Mouse (Mus musculus) gastrocnemius, adult 2 months (tissue): ENCODE results near the gene Rbms3. TPM values are rescaled to one million over a fixed set of nuclear protein-coding genes. Genes with fewer than 3 reads are reported as not detected.

Source experiments
- DNase-seq: peaks from one replicate; pipeline ENCODE4 v3.0.0; 2022
- H3K27ac ChIP-seq: fragments of 200-600 bp; 2 replicates; pipeline ENCODE4 v1.8.1; 2022; ENCODE audit warnings: mild to moderate bottlenecking
- H3K4me3 ChIP-seq: fragments of 200-600 bp; 2 replicates; pipeline ENCODE4 v1.8.1; 2022; ENCODE audit warnings: mild to moderate bottlenecking, moderate library complexity
- CTCF ChIP-seq: fragments of 200-600 bp; IDR thresholded peaks from 2 replicates; pipeline ENCODE4 v1.8.1; 2022; ENCODE audit warnings: antibody characterized with exemption, mild to moderate bottlenecking, moderate library complexity
- intact Hi-C: fragments of 180-260 bp; cut with DNase I; formaldehyde crosslinking; loops from one replicate; pipeline ENCODE4 v1.15.1; 2025
- long read RNA-seq, 2 experiments: library from polyadenylated mRNA; stranded (forward); transcript quantifications; one replicate each; pipeline ENCODE4 v2.0.0; 2021
- total RNA-seq, 2 experiments: library from RNA; stranded (reverse); gene quantifications; 2 replicates each; pipeline ENCODE4 v1.2.3; 2021

Rbms3 gene
- total RNA-seq = 1 to 10 TPM; 5.8 to 8.1 TPM
- long read RNA-seq, experiment 1, partial matches to known transcripts = 2 of 5 reads
- long read RNA-seq, experiment 1, other reads (novel, unspliced or antisense) = 3 of 5 reads
- long read RNA-seq, experiment 2, partial matches to known transcripts = 1 of 1 reads
- long read RNA-seq, experiment 2, other reads (novel, unspliced or antisense) = 0 of 1 reads

DNA sequence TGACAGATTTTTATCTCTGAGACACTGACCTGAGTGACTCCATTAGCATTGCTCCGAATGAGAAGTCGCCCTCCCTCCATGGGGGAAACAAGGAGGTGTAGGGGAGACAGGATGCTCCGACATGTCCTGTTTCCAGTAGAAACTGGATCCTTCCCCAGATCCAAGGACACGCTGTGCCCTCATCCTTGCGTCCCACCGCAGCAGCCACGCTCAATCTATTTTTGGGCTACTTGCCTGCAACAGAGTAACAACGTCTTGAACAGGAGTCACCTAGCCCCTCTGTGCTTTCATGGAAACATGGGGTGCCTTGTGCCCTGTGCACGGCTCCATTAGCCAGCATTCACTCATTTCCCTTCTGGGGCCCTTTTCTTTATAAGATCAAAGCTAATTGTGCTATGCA lies at the start of gene Rbms3:
Rbms3 (minus strand) TSS at position 143 of the 400 bp plus-strand sequence.
- DNase-seq = no peak
- intact Hi-C loops = no loop called here
- TF ChIP-seq CTCF = no peak
- Histone ChIP-seq H3K27ac (no peak within 1 kb of the TSS), H3K4me3 (no peak within 1 kb of the TSS)

DNA sequence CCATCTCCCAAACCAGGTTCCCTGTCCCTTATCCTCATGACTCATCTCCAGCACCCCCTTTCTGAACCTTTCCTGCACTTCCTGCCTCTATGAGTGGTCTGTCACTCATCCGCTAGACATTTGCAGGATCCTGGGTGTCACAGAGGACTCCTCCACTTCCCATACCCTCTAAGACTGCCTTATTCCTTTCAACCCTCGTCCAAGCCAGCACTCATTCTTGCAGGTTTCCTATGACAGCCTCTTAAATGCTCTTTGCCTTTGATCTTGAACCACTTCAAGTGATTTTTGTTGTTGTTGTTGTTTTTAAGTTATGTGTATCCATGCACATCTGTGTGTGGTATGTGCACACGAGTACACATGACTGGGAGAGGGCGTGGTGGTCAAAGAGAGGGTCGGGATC lies 43.6 kb upstream of the Rbms3 start:
- Histone ChIP-seq H3K4me3 (no peak overlapping the region), H3K27ac (no peak overlapping the region)
- no peak for DNase-seq
- intact Hi-C loops = no loop called here
- no peak for TF ChIP-seq CTCF

DNA sequence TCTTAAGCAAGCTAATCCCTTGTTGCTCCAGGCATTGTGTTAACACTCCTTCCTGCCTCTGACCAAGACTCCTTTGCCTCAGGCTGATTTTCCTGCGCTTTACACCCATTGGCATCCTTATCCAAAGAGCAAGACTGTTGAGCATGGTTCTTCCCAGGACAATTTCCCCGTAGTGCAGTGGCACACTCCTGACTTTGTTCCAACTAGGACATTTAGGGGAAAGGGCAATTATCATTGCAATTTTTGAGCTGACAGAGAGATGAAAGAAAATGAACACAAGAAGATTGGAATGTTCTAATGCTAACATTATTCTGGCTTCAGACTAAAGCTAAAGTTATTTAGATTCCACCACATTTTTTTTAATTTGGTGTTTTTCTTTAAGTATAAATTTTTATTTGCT lies 24.9 kb upstream of the Rbms3 start:
- intact Hi-C loops = no loop called here
- no peak for DNase-seq
- Histone ChIP-seq H3K4me3 (no peak overlapping the region), H3K27ac (no peak overlapping the region)
- no peak for TF ChIP-seq CTCF

DNA sequence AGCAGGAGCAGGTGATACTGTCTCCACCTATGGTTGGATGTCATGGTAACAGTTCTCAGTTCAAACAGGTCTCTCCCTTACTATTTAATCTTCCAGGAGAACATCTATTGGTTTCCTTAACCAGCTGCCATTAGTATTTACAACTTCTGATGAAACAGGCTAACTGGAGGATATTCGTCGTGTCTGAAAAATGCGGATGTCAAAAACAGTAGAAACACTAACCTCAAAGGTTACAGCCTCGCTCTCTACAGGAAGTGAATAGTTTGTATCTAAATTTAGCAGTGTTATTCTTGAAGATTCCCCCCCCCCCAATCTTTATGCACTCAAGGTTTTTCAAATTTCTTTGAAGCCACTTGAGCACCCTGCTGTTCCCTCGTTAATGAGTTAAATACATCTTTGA lies 23.9 kb upstream of the Rbms3 start:
- no peak for TF ChIP-seq CTCF
- no peak for DNase-seq
- H3K27ac ChIP-seq = no peak overlapping the region
- intact Hi-C loops = no loop called here
- no peak overlapping the region for H3K4me3 ChIP-seq

DNA sequence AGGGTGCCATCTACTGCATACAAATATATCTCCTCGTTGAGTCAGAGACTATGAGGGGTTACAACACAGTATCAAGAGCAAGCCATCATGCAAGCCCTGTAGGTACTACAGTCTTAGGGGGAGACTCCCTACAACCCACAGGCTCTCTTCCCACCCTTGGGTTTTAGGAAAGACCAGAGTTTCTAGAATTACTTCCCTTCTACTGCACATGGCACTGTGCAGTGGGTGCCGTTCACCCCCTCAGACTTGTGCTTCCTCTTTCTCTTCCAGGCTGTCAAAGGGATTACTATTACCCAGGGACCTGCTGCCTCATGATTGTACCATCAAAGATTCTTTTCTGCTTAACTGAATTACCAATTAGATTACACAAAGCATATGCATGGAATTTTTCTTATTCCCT lies 16.4 kb upstream of the Rbms3 start:
- Histone ChIP-seq H3K27ac (no peak overlapping the region), H3K4me3 (no peak overlapping the region)
- no peak for TF ChIP-seq CTCF
- intact Hi-C loops = no loop called here
- DNase-seq = no peak

DNA sequence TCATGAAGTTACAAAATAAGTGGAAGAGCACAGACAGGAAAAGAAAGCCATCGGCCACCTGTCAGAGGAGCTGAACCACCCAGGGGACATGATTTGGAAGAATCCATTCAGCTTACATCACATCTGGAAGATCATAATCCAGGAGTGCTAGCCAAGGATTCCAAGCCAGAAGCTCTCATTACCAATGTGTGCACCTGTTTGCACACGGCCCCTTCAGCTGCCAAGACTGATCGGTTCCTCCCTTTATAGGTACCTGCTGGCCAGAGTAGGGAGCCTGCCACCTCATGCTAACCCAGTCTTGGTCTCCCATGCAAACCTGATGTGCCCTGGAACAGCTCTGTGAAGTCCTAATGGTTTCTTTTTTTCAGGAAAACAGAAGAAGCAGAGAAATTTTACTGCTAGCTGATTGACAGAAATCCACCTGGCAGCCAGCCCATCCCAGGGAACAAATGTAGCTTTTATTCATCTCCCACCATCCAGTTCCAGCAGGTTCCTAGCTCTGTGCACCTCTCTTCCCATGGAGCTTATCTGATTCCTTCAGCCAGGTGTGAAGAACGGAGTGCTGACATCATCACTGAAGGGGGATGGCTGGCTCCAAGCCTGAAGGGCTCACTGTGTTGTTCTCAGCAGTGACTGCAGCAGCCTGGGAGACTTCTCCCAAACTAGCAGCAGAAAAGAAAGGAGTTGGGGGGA lies 11.5 kb upstream of the Rbms3 start:
- H3K27ac ChIP-seq = no peak overlapping the region
- DNase-seq = no peak
- H3K4me3 ChIP-seq = no peak overlapping the region
- TF ChIP-seq CTCF = no peak
- intact Hi-C loops = no loop called here

DNA sequence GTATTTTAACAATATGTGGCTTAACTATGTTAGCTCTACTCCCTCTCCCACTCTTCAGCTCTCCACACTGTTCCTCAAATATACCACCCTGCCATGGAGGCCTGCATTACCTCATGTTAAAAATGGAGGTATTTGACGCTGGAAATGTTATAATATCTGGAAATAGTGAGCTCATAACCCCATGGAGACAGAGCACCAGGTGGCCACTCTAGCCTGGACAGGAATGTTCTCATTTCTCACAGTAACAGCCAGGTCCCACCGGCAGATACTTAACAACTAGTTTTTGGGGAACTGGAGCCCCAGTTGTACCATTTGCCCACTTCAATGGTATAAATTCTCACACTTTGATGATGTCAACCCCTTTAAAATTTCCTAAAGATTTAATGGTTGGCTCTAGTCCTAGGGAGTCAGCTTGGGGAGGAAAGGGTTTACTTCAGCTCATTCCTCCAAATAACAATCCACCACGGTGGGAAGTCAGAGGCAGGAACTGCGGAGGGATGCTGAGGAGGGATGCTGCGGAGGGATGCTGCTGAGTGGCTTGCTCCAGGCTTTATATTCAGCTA lies 9.0 kb upstream of the Rbms3 start:
- no peak for DNase-seq
- H3K27ac ChIP-seq = no peak overlapping the region
- no peak overlapping the region for H3K4me3 ChIP-seq
- no peak for TF ChIP-seq CTCF
- intact Hi-C loops = no loop called here

DNA sequence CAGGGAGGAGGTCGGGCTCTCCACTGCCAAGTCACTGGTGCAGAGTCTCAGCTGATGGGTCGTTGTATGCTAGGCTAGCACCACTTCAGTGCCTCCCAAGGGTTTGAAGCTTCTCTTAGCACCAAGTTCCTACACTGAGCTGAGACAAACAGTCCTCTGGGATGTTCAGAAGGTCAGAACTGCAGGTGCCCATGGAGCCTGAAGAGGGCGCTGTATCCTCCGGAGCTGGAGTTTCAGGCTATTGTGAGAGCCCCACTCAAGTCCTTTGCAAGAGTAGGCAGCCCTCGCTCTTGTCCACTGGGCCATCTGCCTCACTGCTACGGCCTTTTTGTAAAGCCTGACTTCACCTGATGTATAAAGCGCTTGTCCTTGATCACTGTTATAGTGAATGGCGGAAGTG lies 6.8 kb upstream of the Rbms3 start:
- TF ChIP-seq CTCF = no peak
- intact Hi-C loops = no loop called here

DNA sequence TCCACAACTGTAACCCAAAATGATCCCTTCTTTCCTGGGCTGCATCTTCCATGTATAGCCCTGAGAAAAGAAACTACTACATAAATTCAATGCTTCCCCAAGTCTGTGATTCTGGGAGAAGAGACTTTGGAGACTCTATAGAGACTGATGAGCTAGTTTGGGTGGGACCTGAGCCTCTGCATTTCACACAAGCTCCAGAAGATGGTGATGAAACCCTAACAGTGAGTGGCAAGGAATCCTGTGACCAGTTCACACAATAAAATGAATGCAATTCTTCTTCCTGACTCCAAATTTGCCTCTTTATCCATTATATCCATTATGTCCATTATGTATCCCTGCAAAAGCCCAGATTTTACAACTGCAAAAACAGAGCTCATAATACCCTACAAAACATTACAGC lies 2.5 kb downstream of the Rbms3 start:
- Histone ChIP-seq H3K27ac (no peak overlapping the region), H3K4me3 (no peak overlapping the region)
- no peak for DNase-seq
- intact Hi-C loops = no loop called here
- no peak for TF ChIP-seq CTCF

More for the DNA sequence above, 6.8 kb upstream of the Rbms3 start:
- DNase-seq = no peak
- Histone ChIP-seq H3K4me3 (no peak overlapping the region), H3K27ac (no peak overlapping the region)

DNA sequence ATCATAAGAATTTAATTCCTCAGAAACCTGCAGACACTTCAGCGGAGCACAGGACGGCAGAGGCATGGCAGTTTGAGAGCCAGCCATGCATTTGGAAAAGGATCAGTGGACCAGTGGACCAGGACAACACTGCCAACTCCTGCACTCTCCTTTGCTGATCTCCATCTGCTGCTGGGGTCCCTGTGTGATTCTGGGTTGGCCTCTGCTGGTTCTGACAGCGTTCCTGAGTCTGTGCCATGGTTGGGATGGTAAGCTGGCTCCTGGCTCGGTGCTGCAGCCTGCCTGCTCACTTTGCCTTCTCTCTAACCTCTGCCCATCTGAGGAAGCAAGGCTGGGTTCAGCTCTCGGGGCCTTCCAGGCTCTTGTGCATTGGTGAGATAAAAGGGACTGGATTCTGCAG lies 28.9 kb downstream of the Rbms3 start:
- no peak overlapping the region for H3K27ac ChIP-seq
- no peak overlapping the region for H3K4me3 ChIP-seq
- no peak for DNase-seq
- TF ChIP-seq CTCF = no peak
- intact Hi-C loops = no loop called here

DNA sequence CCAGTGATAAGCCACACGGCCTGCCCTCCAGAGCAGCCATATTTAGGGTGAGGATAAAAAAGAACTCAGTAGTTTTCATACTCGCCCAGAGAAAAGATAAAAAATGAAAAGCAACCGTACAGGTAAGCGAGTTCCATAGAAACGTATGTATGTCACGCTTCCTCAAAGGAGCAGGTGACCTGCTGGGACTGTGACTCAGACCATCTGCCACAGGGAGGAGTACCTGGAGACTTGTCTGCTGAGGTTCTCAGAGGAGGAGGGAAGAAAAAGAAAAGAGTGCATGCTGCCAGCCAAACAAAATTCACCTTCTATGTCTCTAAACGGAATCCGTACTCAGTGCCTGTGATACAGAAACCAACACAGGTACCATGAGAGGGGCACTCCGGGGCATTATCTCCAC lies 30.4 kb downstream of the Rbms3 start:
- H3K27ac ChIP-seq = no peak overlapping the region
- TF ChIP-seq CTCF = no peak
- no peak for DNase-seq
- H3K4me3 ChIP-seq = no peak overlapping the region
- intact Hi-C loops = no loop called here

DNA sequence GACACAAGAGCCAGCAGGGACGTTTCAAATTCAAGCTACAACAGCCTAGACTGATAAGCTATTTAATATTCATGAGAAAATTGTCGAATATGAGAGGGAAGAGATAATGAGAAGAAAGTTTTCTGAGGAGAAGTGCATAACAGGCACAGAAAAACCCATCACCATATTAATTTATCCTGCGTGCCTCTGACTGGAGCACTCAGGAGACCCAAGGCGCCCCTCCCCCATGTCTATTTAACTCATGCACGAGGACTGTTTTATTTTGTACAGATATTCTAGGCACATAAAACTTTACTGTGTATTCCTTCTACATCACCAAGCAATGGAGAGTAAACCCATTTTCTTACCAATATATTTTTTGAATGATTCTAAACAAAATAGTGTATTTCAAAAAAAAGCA lies 33.6 kb downstream of the Rbms3 start:
- Histone ChIP-seq H3K27ac (no peak overlapping the region), H3K4me3 (no peak overlapping the region)
- intact Hi-C loops = no loop called here

DNA sequence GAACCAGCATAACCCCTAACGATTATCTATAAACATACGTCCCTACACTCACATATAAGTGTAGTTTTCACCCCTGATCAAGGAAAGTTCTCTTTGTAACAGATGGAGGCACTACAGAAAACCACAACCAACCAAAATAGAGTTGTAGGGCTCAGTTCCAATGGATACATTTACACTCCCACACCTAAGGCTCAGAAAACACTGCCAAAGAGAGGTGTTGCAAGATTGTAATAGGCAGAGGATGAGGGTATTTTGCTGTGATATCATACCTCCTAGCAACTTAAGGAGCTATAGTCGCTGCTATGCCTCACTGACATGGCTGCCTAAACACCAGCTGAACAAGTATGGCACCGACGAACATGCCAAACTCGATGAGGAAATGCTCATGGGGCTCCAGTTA lies 44.4 kb downstream of the Rbms3 start:
- intact Hi-C loops = no loop called here
- H3K4me3 ChIP-seq = no peak overlapping the region
- DNase-seq = no peak
- no peak overlapping the region for H3K27ac ChIP-seq
- TF ChIP-seq CTCF = no peak

More for the DNA sequence above, 33.6 kb downstream of the Rbms3 start:
- DNase-seq = no peak
- TF ChIP-seq CTCF = no peak

DNA sequence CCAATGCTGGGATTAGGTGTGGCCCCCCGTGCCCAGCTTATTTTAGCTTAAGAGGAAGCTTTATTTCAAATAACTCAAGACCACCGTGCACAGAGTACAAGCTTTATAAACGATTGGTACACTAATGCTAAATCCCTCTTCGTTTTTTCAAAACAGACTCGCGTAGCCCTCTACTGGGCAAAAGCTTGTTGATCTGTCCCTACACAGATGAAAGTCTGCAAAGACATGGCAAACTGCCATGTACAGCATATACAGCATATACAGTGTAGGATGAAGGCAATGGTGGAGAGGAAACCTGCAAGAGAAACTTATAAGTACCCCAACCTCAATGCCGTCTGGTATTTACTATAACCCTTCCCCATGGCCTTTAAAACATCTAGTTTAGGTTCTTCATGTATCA lies 46.1 kb downstream of the Rbms3 start:
- Histone ChIP-seq H3K27ac (no peak overlapping the region), H3K4me3 (no peak overlapping the region)
- TF ChIP-seq CTCF = peak; percentile 20; the same call in 1 of the 2 replicates
- intact Hi-C loops = no loop called here
- no peak for DNase-seq
